Mouse (Mus musculus) MEL (cell line): ENCODE measurements around the gene Ctdspl.

Experiments used
- CTCF ChIP-seq, 3 experiments: IDR thresholded peaks in 2 of 3; conservative IDR thresholded peaks in 1 of 3; 2 replicates each; pipeline ENCODE4 v1.5.1; 2011 to 2012; ENCODE audit warnings: low read length in 3 of 3, low read depth in 2 of 3, mild to moderate bottlenecking in 2 of 3, improper control_type of control experiment in 1 of 3, inconsistent platforms in 1 of 3, mixed read lengths in 1 of 3, moderate library complexity in 1 of 3; ENCODE audit not compliant: control insufficient read depth in 1 of 3, insufficient read depth in 1 of 3, poor library complexity in 1 of 3, severe bottlenecking in 1 of 3
- E2F4 ChIP-seq: IDR thresholded peaks from 2 replicates; pipeline ENCODE4 v1.6.1; 2011; ENCODE audit warnings: low read depth, low read length, improper control_type of control experiment, borderline replicate concordance
- MAZ ChIP-seq: IDR thresholded peaks from 2 replicates; pipeline ENCODE4 v1.6.1; 2012; ENCODE audit warnings: low read depth, mild to moderate bottlenecking, inconsistent platforms, low read length, improper control_type of control experiment
- MYB ChIP-seq: IDR thresholded peaks from 2 replicates; pipeline ENCODE4 v1.6.1; 2011; ENCODE audit warnings: mild to moderate bottlenecking, low read depth, low read length, improper control_type of control experiment
- POLR2A ChIP-seq, 2 experiments: IDR thresholded peaks; 2 replicates each; pipeline ENCODE4 v1.6.1; 2011 to 2012; ENCODE audit warnings: low read length in 2 of 2, mild to moderate bottlenecking in 2 of 2, control low read depth in 1 of 2, improper control_type of control experiment in 1 of 2, low read depth in 1 of 2, moderate library complexity in 1 of 2; ENCODE audit not compliant: control insufficient read depth in 1 of 2, insufficient read depth in 1 of 2, poor library complexity in 1 of 2
- TAL1 ChIP-seq: IDR thresholded peaks from 2 replicates; pipeline ENCODE4 v1.6.1; 2012; ENCODE audit warnings: mild to moderate bottlenecking, inconsistent platforms, low read length, moderate library complexity, mixed read lengths
- ZC3H11A ChIP-seq: IDR thresholded peaks from 2 replicates; pipeline ENCODE4 v1.6.1; 2012; ENCODE audit warnings: low read depth, mild to moderate bottlenecking, inconsistent platforms, low read length, improper control_type of control experiment
- ZNF384 ChIP-seq: IDR thresholded peaks from 2 replicates; pipeline ENCODE4 v1.6.1; 2012; ENCODE audit warnings: low read depth, mild to moderate bottlenecking, inconsistent platforms, low read length, improper control_type of control experiment

DNA sequence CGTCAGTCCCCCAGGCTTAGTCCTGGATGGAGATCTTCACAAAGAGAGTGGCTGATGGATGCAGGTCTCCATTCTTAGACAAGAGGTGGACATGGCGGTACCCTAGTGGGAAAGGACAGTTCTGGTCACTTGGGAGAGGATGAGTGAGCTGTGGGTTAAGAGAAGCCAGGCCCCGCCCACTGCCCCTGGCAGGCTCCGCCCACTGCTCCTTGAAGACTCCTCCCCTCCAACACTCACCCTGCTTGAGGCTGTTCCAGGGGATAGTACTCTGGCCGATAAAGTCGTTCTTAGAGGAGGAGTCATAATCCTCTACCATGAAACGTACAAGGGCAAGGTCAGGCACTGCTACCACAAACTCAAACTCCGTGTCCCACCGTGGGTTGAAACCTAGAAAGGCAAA lies 145.5 kb downstream of the Ctdspl start:
- no peak for TF ChIP-seq POLR2A (IDR thresholded peaks at IDR 0.05; ENCODE audit: control insufficient read depth in 1 of 2, insufficient read depth in 1 of 2, low read depth in 1 of 2, low read length in 2 of 2, poor library complexity in 1 of 2)
- TF ChIP-seq MYB = no peak
- TF ChIP-seq E2F4 = no peak
- TF ChIP-seq ZNF384 = no peak
- no peak for TF ChIP-seq ZC3H11A
- TF ChIP-seq TAL1 = no peak
- no peak for TF ChIP-seq MAZ
- no peak for TF ChIP-seq CTCF (IDR thresholded peaks at IDR 0.05 in 2 of 3, conservative IDR thresholded peaks at IDR 0.05 in 1 of 3; ENCODE audit: control insufficient read depth in 1 of 3, insufficient read depth in 1 of 3, low read depth in 2 of 3, low read length in 3 of 3, poor library complexity in 1 of 3, severe bottlenecking in 1 of 3)
